22 mouse cellular contexts compared by ENCODE assay signal in genomic region chr1:99716266-99716665, GRCm38 (mm10). TPM values are rescaled to one million over a fixed set of nuclear protein-coding genes. Genes with fewer than 3 reads are reported as not detected.
"Had no signal": no experiment of that assay in that cellular context is flagged by ENCODE, and none has a peak within 500 bp of the region (broad histone marks: within the 10 kb centered on the region; RNA-seq: fewer than 3 reads in every experiment).

No protein-coding gene starts in this region.

- H3K4me3 ChIP-seq: liver, embryonic 13.5 days; liver, embryonic 15.5 days; midbrain, embryonic 10.5 days; midbrain, embryonic 12.5 days; myocyte; neural tube, embryonic 13.5 days; neural tube, embryonic 15.5 days; stomach, embryonic 15.5 days had no signal

- H3K27ac ChIP-seq: liver, embryonic 13.5 days; liver, embryonic 15.5 days; midbrain, embryonic 10.5 days; midbrain, embryonic 12.5 days; neural tube, embryonic 13.5 days; neural tube, embryonic 15.5 days; stomach, embryonic 15.5 days; stomach, postnatal 0 days had no signal

- DNase-seq: liver; liver, embryonic 13.5 days; liver, postnatal 0 days; midbrain, embryonic 14.5 days; retina, postnatal 1 day; right cerebral cortex, postnatal 14 days; thymus, adult 2 months; thymus, postnatal 25 days; thymus, postnatal 4 days had no signal

- H3K36me3 ChIP-seq: liver, embryonic 13.5 days; liver, embryonic 15.5 days; midbrain, embryonic 10.5 days; midbrain, embryonic 12.5 days; neural tube, embryonic 13.5 days; neural tube, embryonic 15.5 days; stomach, embryonic 15.5 days had no signal

- H3K27me3 ChIP-seq: liver, embryonic 13.5 days; liver, embryonic 15.5 days; midbrain, embryonic 12.5 days; neural tube, embryonic 13.5 days; neural tube, embryonic 15.5 days; stomach, embryonic 15.5 days had no signal

- H3K4me2 ChIP-seq: liver, embryonic 11.5 days; liver, embryonic 13.5 days; liver, embryonic 15.5 days; midbrain, embryonic 12.5 days; neural tube, embryonic 13.5 days; neural tube, embryonic 15.5 days; stomach, embryonic 15.5 days had no signal

- H3K9ac ChIP-seq: liver, embryonic 13.5 days; liver, embryonic 15.5 days; liver, postnatal 0 days; midbrain, embryonic 12.5 days; neural tube, embryonic 13.5 days; neural tube, embryonic 15.5 days; stomach, embryonic 15.5 days had no signal

- H3K9me3 ChIP-seq: liver, embryonic 13.5 days; liver, embryonic 15.5 days; midbrain, embryonic 10.5 days; midbrain, embryonic 12.5 days; neural tube, embryonic 13.5 days; neural tube, embryonic 15.5 days; stomach, embryonic 15.5 days had no signal

- ATAC-seq: liver, postnatal 0 days; midbrain, embryonic 16.5 days had no signal

- H3K4me1 ChIP-seq: liver, embryonic 13.5 days; liver, embryonic 15.5 days; midbrain, embryonic 10.5 days; midbrain, embryonic 12.5 days; neural tube, embryonic 13.5 days; neural tube, embryonic 15.5 days; stomach, embryonic 15.5 days had no signal

RNA-seq across cellular contexts. Expression of gene Cntnap5b, which starts 56.3 kb away (rescaled TPM):
- polyA plus RNA-seq: liver, embryonic 11.5 days; liver, embryonic 13.5 days; liver, embryonic 15.5 days; liver, postnatal 0 days; myocyte; neural tube, embryonic 11.5 days; spleen, adult 2 months; stomach, embryonic 15.5 days; stomach, postnatal 0 days; urinary bladder, adult 2 months had no signal
